Comparison of ENCODE assay signal across 7 mouse cellular contexts in the genomic region with DNA sequence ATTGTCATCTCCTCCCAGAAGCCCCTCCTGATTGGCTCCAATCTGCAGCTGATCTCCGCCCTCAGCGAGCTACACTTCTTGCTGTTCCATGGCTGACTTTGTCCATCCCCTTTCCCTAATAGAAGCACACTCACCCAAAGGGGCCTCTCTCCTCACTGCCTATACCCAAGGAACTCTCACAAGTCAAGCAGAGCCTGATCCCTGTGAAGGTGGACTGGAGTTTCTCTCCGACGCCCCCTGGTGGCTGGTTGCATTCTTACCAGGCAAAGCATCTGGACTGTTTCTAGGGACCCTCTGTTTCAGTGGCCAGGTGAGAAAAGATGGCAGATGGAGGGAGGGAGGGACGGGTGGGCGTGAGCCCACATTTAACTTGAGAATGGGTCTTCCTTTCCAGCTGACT. TPM values are rescaled to one million over a fixed set of nuclear protein-coding genes. Genes with fewer than 3 reads are reported as not detected.
DNase-seq lines count a peak whose midpoint lies in the region; TF ChIP-seq lines count a peak whose summit lies in the region.

No protein-coding gene starts in this region.

- no peak for TF ChIP-seq POLR2A in ES-Bruce4 (IDR thresholded peaks at IDR 0.05; ENCODE audit: insufficient read depth, low read length)

- H3K9me3 ChIP-seq in ES-Bruce4 (replicated peaks; ENCODE audit: control insufficient read depth, insufficient read depth, low read length, poor library complexity, severe bottlenecking) = no peaks in the 10 kb centered on the region

- no peaks in the 10 kb centered on the region for H3K36me3 ChIP-seq in ES-Bruce4 (ENCODE audit: control insufficient read depth, insufficient read depth, low read length, poor library complexity, severe bottlenecking)

- peak; percentile 89 for TF ChIP-seq CTCF in ES-Bruce4 (IDR thresholded peaks at IDR 0.05; ENCODE audit: low read depth, low read length)

- intact Hi-C loops in heart, postnatal 10 days (cut with DNase I) = loop anchor here (5.0 kb wide), 2 partner anchors 142 to 312 kb away; a partner anchor contains a TSS

- DNase-seq in adrenal gland, postnatal 14 days = peak; percentile 85
- DNase-seq in embryo, embryonic 11.5 days (ENCODE audit: low read depth, low spot score) = peak; percentile 60
- peak; percentile 45 to 78 for DNase-seq in heart, postnatal 10 days
- peak; percentile 57 to 63 for DNase-seq in layer of hippocampus, postnatal 14 days (ENCODE audit: low spot score in 2 of 2)
- DNase-seq in lung, postnatal 4 days = peak; percentile 42 to 59
- peak; percentile 77 to 82 for DNase-seq in right cerebral cortex, adult 2 months (ENCODE audit: low spot score in 2 of 2)

- no peak for TF ChIP-seq EP300 in ES-Bruce4 (IDR thresholded peaks at IDR 0.05; ENCODE audit: insufficient read depth, low read depth, low read length)

- no peak overlapping the region for H3K9ac ChIP-seq in ES-Bruce4 (ENCODE audit: low read depth, poor library complexity, severe bottlenecking)

- no peaks in the 10 kb centered on the region for H3K27me3 ChIP-seq in ES-Bruce4 (ENCODE audit: control insufficient read depth, insufficient read depth, low read length, poor library complexity, severe bottlenecking)

- no peak overlapping the region for H3K27ac ChIP-seq in ES-Bruce4 (ENCODE audit: insufficient read depth, low read length)

- no peak overlapping the region for H3K4me3 ChIP-seq in ES-Bruce4 (ENCODE audit: low read depth, low read length)

- H3K4me1 ChIP-seq in ES-Bruce4 (ENCODE audit: control insufficient read depth, insufficient read depth, low read length) = no peaks in the 10 kb centered on the region

RNA-seq across cellular contexts. Expression of a gene that starts 14.9 kb away (rescaled TPM):
- polyA plus RNA-seq in ES-Bruce4 (2011; ENCODE audit: insufficient read depth, insufficient read length, low read depth, missing spikeins) = 7.5 and 10.3 TPM in 2 replicates
- 20.0 and 21.8 TPM in 2 replicates for total RNA-seq in adrenal gland, postnatal 14 days (2021)
- 10 to 100 TPM; 22.7 TPM for total RNA-seq in heart, postnatal 10 days (2021)
- 1 to 10 TPM; 8.9 to 9.1 TPM for total RNA-seq in layer of hippocampus, postnatal 14 days (2021)

RNA-seq across cellular contexts. Expression of a gene that starts 18.7 kb away (rescaled TPM):
- polyA plus RNA-seq in ES-Bruce4 (2011; ENCODE audit: insufficient read depth, insufficient read length, low read depth, missing spikeins) = 26.0 and 33.8 TPM in 2 replicates
- 65.5 and 67.5 TPM in 2 replicates for total RNA-seq in adrenal gland, postnatal 14 days (2021)
- total RNA-seq in heart, postnatal 10 days (2021) = 10 to 100 TPM; 57.5 to 59.4 TPM
- total RNA-seq in layer of hippocampus, postnatal 14 days (2021) = 10 to 100 TPM; 80.2 to 80.7 TPM
